Mouse (Mus musculus): ENCODE measurements around the gene Prrc2b. TPM values are rescaled to one million over a fixed set of nuclear protein-coding genes. Genes with fewer than 3 reads are reported as not detected.

Prrc2b gene
- polyA plus RNA-seq, 1 experiment: 44.5 TPM

- H3K4me3 ChIP-seq (replicated peaks; ENCODE audit: control insufficient read depth, low read depth, low read length): no peak overlapping the region
- 30% methylated on average over 4 of the region's 4 CpGs for WGBS
- peak overlapping the region; percentile 52 for H3K27ac ChIP-seq (ENCODE audit: control insufficient read depth, insufficient read depth, low read depth, low read length, poor library complexity)
- peaks cover 3% of the 10 kb centered on the region for H3K4me1 ChIP-seq (ENCODE audit: control insufficient read depth, insufficient read depth, low read length)
- no peak for TF ChIP-seq POLR2A (IDR thresholded peaks at IDR 0.05; ENCODE audit: borderline replicate concordance, control insufficient read depth, low read depth, low read length)
- no peak for TF ChIP-seq CTCF (IDR thresholded peaks at IDR 0.05; ENCODE audit: control insufficient read depth, insufficient read depth, low read length)
Measured at GRCm38 (mm10) chr2:32115851-32116268, 35.0 kb upstream of the Prrc2b start.

GRCm38 (mm10) chr2:32119802-32120750 lies 30.8 kb upstream of the Prrc2b start:
- H3K4me1 ChIP-seq (ENCODE audit: control insufficient read depth, insufficient read depth, low read length): peaks cover 7% of the 10 kb centered on the region
- peak overlapping the region; percentile 31 for H3K27ac ChIP-seq (ENCODE audit: control insufficient read depth, insufficient read depth, low read depth, low read length, poor library complexity)
- 80% methylated on average over 20 of the region's 20 CpGs for WGBS
- no peak for TF ChIP-seq POLR2A (IDR thresholded peaks at IDR 0.05; ENCODE audit: borderline replicate concordance, control insufficient read depth, low read depth, low read length)
- H3K4me3 ChIP-seq (replicated peaks; ENCODE audit: control insufficient read depth, low read depth, low read length): no peak overlapping the region

- peaks cover 7% of the 10 kb centered on the region for H3K4me1 ChIP-seq (ENCODE audit: control insufficient read depth, insufficient read depth, low read length)
- H3K4me3 ChIP-seq (replicated peaks; ENCODE audit: control insufficient read depth, low read depth, low read length): peak overlapping the region; percentile 9
- WGBS: 21% methylated on average over 5 of the region's 5 CpGs
- peak overlapping the region; percentile 77 for H3K27ac ChIP-seq (ENCODE audit: control insufficient read depth, insufficient read depth, low read depth, low read length, poor library complexity)
- TF ChIP-seq CTCF (IDR thresholded peaks at IDR 0.05; ENCODE audit: control insufficient read depth, insufficient read depth, low read length): no peak
- no peak for TF ChIP-seq POLR2A (IDR thresholded peaks at IDR 0.05; ENCODE audit: borderline replicate concordance, control insufficient read depth, low read depth, low read length)
Measured at GRCm38 (mm10) chr2:32121150-32121549, 29.7 kb upstream of the Prrc2b start.

- WGBS: 44% methylated on average over 2 of the region's 2 CpGs
Measured at GRCm38 (mm10) chr2:32121785-32122184, 29.1 kb upstream of the Prrc2b start.

GRCm38 (mm10) chr2:32127653-32128535 lies 23.0 kb upstream of the Prrc2b start:
- TF ChIP-seq POLR2A (IDR thresholded peaks at IDR 0.05; ENCODE audit: borderline replicate concordance, control insufficient read depth, low read depth, low read length) (no peak), CTCF (IDR thresholded peaks at IDR 0.05; ENCODE audit: control insufficient read depth, insufficient read depth, low read length) (no peak)
- Histone ChIP-seq H3K4me1 (ENCODE audit: control insufficient read depth, insufficient read depth, low read length) (peaks cover 3% of the 10 kb centered on the region), H3K27ac (ENCODE audit: control insufficient read depth, insufficient read depth, low read depth, low read length, poor library complexity) (peak overlapping the region; percentile 97), H3K4me3 (replicated peaks; ENCODE audit: control insufficient read depth, low read depth, low read length) (no peak overlapping the region)
- 20% methylated on average over 16 of the region's 16 CpGs for WGBS

More at GRCm38 (mm10) chr2:32121785-32122184, 29.1 kb upstream of the Prrc2b start:
- Histone ChIP-seq H3K4me3 (replicated peaks; ENCODE audit: control insufficient read depth, low read depth, low read length) (no peak overlapping the region), H3K4me1 (ENCODE audit: control insufficient read depth, insufficient read depth, low read length) (peaks cover 7% of the 10 kb centered on the region), H3K27ac (ENCODE audit: control insufficient read depth, insufficient read depth, low read depth, low read length, poor library complexity) (no peak overlapping the region)
- TF ChIP-seq POLR2A (IDR thresholded peaks at IDR 0.05; ENCODE audit: borderline replicate concordance, control insufficient read depth, low read depth, low read length): no peak
- TF ChIP-seq CTCF (IDR thresholded peaks at IDR 0.05; ENCODE audit: control insufficient read depth, insufficient read depth, low read length): no peak

GRCm38 (mm10) chr2:32128536-32128841 lies 22.4 kb upstream of the Prrc2b start:
- Histone ChIP-seq H3K27ac (ENCODE audit: control insufficient read depth, insufficient read depth, low read depth, low read length, poor library complexity) (peak overlapping the region; percentile 97), H3K4me1 (ENCODE audit: control insufficient read depth, insufficient read depth, low read length) (peaks cover 3% of the 10 kb centered on the region), H3K4me3 (replicated peaks; ENCODE audit: control insufficient read depth, low read depth, low read length) (no peak overlapping the region)
- 52% methylated on average over 5 of the region's 5 CpGs for WGBS
- no peak for TF ChIP-seq CTCF (IDR thresholded peaks at IDR 0.05; ENCODE audit: control insufficient read depth, insufficient read depth, low read length)
- no peak for TF ChIP-seq POLR2A (IDR thresholded peaks at IDR 0.05; ENCODE audit: borderline replicate concordance, control insufficient read depth, low read depth, low read length)

GRCm38 (mm10) chr2:32129383-32130074 lies 21.4 kb upstream of the Prrc2b start:
- 74% methylated on average over 11 of the region's 11 CpGs for WGBS
- peak overlapping the region; percentile 71 for H3K27ac ChIP-seq (ENCODE audit: control insufficient read depth, insufficient read depth, low read depth, low read length, poor library complexity)
- no peak overlapping the region for H3K4me3 ChIP-seq (replicated peaks; ENCODE audit: control insufficient read depth, low read depth, low read length)
- H3K4me1 ChIP-seq (ENCODE audit: control insufficient read depth, insufficient read depth, low read length): peaks cover 3% of the 10 kb centered on the region
- TF ChIP-seq CTCF (IDR thresholded peaks at IDR 0.05; ENCODE audit: control insufficient read depth, insufficient read depth, low read length): no peak
- TF ChIP-seq POLR2A (IDR thresholded peaks at IDR 0.05; ENCODE audit: borderline replicate concordance, control insufficient read depth, low read depth, low read length): no peak
